Mouse (Mus musculus): Measurements from ENCODE around the gene Olfr60. TPM values are rescaled to one million over a fixed set of nuclear protein-coding genes. Genes with fewer than 3 reads are reported as not detected.

Gene Olfr60
- not detected in 2 replicates for polyA plus RNA-seq (2015; fragmentation: Nextera tagmentation; extraction: Ambion mirVana)

DNA sequence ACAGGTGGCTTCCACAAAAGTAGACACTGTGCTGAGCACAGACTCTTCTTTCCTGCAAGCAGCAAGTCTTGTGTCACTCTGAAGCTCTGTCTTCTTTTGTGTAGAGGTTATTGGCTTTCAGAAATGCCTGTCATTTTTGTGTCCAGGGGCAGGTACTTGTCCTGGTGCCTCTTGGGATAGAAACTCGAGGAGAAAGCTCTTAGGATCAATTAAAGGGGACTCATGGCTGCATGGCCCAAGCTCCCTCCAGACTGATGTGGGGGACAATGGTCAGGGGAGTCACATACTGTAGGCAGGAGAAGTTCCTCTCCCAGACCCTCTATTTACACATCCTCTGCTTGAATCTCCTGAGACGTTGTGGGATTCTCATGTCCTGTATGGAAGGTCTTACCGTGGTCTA is at the start of gene Olfr60:
TSS of gene Olfr60 (minus strand) at position 101 of the 400 bp plus-strand sequence.
- Histone ChIP-seq H3K4me1 (replicated peaks) (no peaks in the 10 kb centered on the region), H3K9me3 (no peaks in the 10 kb centered on the region), H3K36me3 (no peaks in the 10 kb centered on the region), H3K27me3 (no peaks in the 10 kb centered on the region), H3K4me2 (no peak within 1 kb of the TSS), H3K27ac (no peak within 1 kb of the TSS), H3K4me3 (no peak within 1 kb of the TSS), H3K9ac (no peak within 1 kb of the TSS)
- 80% methylated on average over 3 of the region's 3 CpGs for WGBS
- no peak for ATAC-seq (ENCODE audit: low FRiP score)

- Histone ChIP-seq H3K27ac (no peak within 1 kb of the TSS), H3K27me3 (no peaks in the 10 kb centered on the region), H3K4me3 (no peak within 1 kb of the TSS), H3K9ac (no peak within 1 kb of the TSS), H3K4me1 (replicated peaks) (no peaks in the 10 kb centered on the region), H3K9me3 (no peaks in the 10 kb centered on the region), H3K36me3 (no peaks in the 10 kb centered on the region), H3K4me2 (no peak within 1 kb of the TSS)
- WGBS: 88% methylated on average over 1 of the region's 1 CpGs
- no peak for ATAC-seq (ENCODE audit: low FRiP score)
Observed at GRCm38 (mm10) chr7:140402818-140403217, 41.3 kb upstream of the Olfr60 start, which contains the start of gene Olfr531. TSS of gene Olfr531 (minus strand) at chr7:140402918.

DNA sequence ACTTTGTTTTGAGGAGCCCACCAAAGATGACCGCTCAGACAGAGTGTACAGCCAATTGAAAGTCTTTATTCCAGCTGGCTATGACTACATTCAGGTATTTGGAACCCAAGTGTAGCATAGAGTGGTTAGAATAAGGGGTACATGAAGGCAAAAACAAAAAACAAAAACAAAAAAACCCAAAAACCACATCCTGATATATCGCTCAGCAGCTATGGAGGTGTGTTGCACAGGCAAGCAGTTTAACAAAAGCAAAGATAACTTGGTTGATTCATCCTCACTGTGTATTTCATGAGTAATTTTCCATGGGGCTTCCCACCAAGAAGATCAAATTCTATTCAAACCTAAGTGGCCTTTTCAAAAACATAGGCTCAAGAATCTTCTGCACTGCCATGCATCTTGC is 15.4 kb upstream of the Olfr60 start:
- H3K4me2 ChIP-seq: no peak overlapping the region
- no peak overlapping the region for H3K27ac ChIP-seq
- no peaks in the 10 kb centered on the region for H3K4me1 ChIP-seq (replicated peaks)
- H3K27me3 ChIP-seq: no peaks in the 10 kb centered on the region
- no peaks in the 10 kb centered on the region for H3K9me3 ChIP-seq
- WGBS: 96% methylated on average over 2 of the region's 2 CpGs
- no peak overlapping the region for H3K4me3 ChIP-seq
- H3K9ac ChIP-seq: no peak overlapping the region
- no peaks in the 10 kb centered on the region for H3K36me3 ChIP-seq
- no peak for ATAC-seq (ENCODE audit: low FRiP score)

DNA sequence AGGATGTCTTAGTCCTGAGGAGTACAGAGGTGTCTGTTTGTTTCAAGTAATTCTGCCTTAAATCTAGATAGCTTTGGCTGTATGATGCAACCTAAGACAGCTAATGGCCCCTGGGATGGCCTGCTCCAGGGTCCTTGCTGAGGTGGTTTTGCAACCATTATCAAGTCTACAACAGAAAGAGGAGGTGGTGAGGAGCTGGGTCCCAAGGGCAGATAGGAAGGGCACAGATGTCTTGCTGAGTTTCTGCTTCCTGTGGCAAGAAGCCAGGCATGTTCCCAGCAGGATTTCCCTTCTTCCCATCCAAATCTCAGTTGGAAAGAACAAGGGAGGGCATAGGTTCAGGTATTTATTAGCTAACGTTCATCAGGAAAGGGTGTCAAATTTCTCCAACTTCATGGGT is 14.8 kb upstream of the Olfr60 start, which contains the start of gene Olfr530:
TSS of gene Olfr530 (minus strand) at position 101 of the 400 bp plus-strand sequence.
- Histone ChIP-seq H3K27me3 (no peaks in the 10 kb centered on the region), H3K36me3 (no peaks in the 10 kb centered on the region), H3K27ac (no peak within 1 kb of the TSS), H3K4me3 (no peak within 1 kb of the TSS), H3K4me1 (replicated peaks) (no peaks in the 10 kb centered on the region), H3K9ac (no peak within 1 kb of the TSS), H3K4me2 (no peak within 1 kb of the TSS), H3K9me3 (no peaks in the 10 kb centered on the region)
- no peak for ATAC-seq (ENCODE audit: low FRiP score)
- WGBS: 67% methylated on average over 1 of the region's 1 CpGs

- no peak overlapping the region for H3K4me3 ChIP-seq
- H3K27ac ChIP-seq: no peak overlapping the region
- no peaks in the 10 kb centered on the region for H3K36me3 ChIP-seq
- H3K9ac ChIP-seq: no peak overlapping the region
- ATAC-seq (ENCODE audit: low FRiP score): no peak
- H3K4me1 ChIP-seq (replicated peaks): no peaks in the 10 kb centered on the region
- no peak overlapping the region for H3K4me2 ChIP-seq
- no peaks in the 10 kb centered on the region for H3K27me3 ChIP-seq
- WGBS: 85% methylated on average over 4 of the region's 4 CpGs
- H3K9me3 ChIP-seq: no peaks in the 10 kb centered on the region
Observed at GRCm38 (mm10) chr7:140374300-140374699, 12.8 kb upstream of the Olfr60 start.

DNA sequence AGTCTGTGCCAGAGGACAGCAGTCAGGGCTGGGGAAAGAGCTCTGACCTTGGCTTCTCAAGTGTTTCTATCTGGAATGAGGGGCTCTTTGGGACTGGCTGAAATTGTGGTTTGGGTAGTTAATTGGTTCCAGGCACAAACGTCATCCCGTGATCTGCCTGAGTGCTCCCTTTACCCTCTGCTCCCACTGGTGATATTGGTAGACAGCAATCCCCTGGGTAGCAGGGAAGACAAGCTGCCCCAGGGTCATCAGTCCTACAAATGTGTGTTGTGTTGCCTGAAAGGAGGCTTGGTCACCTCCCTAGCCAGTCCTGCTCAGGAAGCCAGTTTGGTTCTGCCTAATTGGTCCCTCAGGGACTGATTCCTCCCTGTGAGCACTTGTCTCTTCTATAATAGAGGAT is 27.8 kb downstream of the Olfr60 start, which contains the start of gene Olfr527:
TSS of gene Olfr527 (plus strand) at position 301 of the 400 bp plus-strand sequence.
- H3K4me1 ChIP-seq (replicated peaks): no peaks in the 10 kb centered on the region
- no peaks in the 10 kb centered on the region for H3K36me3 ChIP-seq
- no peak within 1 kb of the TSS for H3K9ac ChIP-seq
- no peak for ATAC-seq (ENCODE audit: low FRiP score)
- no peaks in the 10 kb centered on the region for H3K27me3 ChIP-seq
- no peak within 1 kb of the TSS for H3K27ac ChIP-seq
- no peak within 1 kb of the TSS for H3K4me2 ChIP-seq
- H3K9me3 ChIP-seq: no peaks in the 10 kb centered on the region
- H3K4me3 ChIP-seq: no peak within 1 kb of the TSS
- WGBS: 83% methylated on average over 2 of the region's 2 CpGs

DNA sequence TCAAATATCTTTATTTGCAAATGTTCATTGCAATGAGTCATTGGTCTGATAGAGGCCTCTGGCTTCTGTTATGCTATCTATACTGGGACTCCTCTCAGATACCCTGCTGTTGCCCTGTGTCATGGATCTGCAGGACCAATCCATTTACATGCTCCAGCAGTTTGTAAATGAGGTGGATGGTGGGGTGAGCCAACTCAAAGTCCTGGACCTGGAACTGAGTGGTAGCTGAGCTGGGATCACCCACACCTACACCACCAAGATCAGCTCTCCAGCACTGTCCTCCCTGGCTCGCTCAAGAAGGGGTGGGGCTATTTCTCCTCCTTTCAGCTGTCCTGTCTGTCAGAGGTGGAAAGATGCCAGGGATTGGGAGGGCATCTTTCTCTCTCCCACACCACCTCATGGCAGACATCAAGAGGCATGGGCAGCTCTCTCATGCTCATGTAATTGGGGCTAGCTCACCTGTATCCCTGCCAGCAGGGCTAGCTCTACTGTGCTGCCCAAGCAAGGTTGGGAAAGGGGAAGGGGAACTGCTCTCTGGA is 31.6 kb downstream of the Olfr60 start:
- 74% methylated on average over 1 of the region's 1 CpGs for WGBS
- H3K4me3 ChIP-seq: no peak overlapping the region
- no peak overlapping the region for H3K27ac ChIP-seq
- no peak for ATAC-seq (ENCODE audit: low FRiP score)
- H3K4me2 ChIP-seq: no peak overlapping the region
- H3K27me3 ChIP-seq: no peaks in the 10 kb centered on the region
- H3K4me1 ChIP-seq (replicated peaks): no peaks in the 10 kb centered on the region
- H3K9ac ChIP-seq: no peak overlapping the region
- no peaks in the 10 kb centered on the region for H3K36me3 ChIP-seq
- H3K9me3 ChIP-seq: no peaks in the 10 kb centered on the region

- Histone ChIP-seq H3K9ac (no peak overlapping the region), H3K9me3 (no peaks in the 10 kb centered on the region), H3K4me1 (replicated peaks) (no peaks in the 10 kb centered on the region), H3K27ac (no peak overlapping the region), H3K36me3 (no peaks in the 10 kb centered on the region), H3K4me2 (no peak overlapping the region), H3K27me3 (no peaks in the 10 kb centered on the region), H3K4me3 (no peak overlapping the region)
- no peak for ATAC-seq (ENCODE audit: low FRiP score)
Observed at GRCm38 (mm10) chr7:140321135-140321534, 40.3 kb downstream of the Olfr60 start.

- Histone ChIP-seq H3K9ac (no peak within 1 kb of the TSS), H3K9me3 (no peaks in the 10 kb centered on the region), H3K27ac (no peak within 1 kb of the TSS), H3K4me2 (no peak within 1 kb of the TSS), H3K4me1 (replicated peaks) (no peaks in the 10 kb centered on the region), H3K36me3 (no peaks in the 10 kb centered on the region), H3K4me3 (no peak within 1 kb of the TSS), H3K27me3 (no peaks in the 10 kb centered on the region)
- 69% methylated on average over 1 of the region's 1 CpGs for WGBS
- no peak for ATAC-seq (ENCODE audit: low FRiP score)
Observed at GRCm38 (mm10) chr7:140320558-140320957, 40.9 kb downstream of the Olfr60 start, which contains the start of gene Olfr525. TSS of gene Olfr525 (plus strand) at chr7:140320858.

DNA sequence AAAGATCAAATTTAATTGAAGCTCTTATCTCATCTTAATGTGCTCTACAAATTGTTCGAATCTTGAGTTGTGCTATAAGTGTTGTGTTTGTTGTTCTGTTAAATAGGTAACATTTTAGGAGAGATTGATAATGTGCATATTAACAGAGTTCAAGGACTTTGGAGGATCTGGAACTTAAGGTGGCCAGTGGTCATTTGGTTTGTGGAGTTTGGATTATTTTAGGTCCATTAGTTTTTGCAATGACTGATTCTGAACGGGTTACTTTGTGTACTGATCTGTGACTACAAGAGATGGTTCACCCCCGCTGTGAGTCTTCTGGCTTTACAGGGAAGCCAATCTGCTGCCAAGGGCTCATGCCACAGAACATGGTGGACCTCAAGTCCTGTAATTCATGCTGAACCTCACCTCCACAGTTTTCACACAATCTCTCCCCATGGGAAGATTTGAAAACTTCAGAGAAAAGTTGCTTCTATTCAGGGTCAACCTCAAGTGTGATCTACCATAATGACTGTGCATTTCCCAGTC is 41.5 kb downstream of the Olfr60 start:
- no peaks in the 10 kb centered on the region for H3K4me1 ChIP-seq (replicated peaks)
- no peak overlapping the region for H3K27ac ChIP-seq
- H3K4me2 ChIP-seq: no peak overlapping the region
- H3K9ac ChIP-seq: no peak overlapping the region
- H3K27me3 ChIP-seq: no peaks in the 10 kb centered on the region
- H3K36me3 ChIP-seq: no peaks in the 10 kb centered on the region
- no peaks in the 10 kb centered on the region for H3K9me3 ChIP-seq
- no peak overlapping the region for H3K4me3 ChIP-seq
- no peak for ATAC-seq (ENCODE audit: low FRiP score)
- WGBS: 93% methylated on average over 3 of the region's 3 CpGs

DNA sequence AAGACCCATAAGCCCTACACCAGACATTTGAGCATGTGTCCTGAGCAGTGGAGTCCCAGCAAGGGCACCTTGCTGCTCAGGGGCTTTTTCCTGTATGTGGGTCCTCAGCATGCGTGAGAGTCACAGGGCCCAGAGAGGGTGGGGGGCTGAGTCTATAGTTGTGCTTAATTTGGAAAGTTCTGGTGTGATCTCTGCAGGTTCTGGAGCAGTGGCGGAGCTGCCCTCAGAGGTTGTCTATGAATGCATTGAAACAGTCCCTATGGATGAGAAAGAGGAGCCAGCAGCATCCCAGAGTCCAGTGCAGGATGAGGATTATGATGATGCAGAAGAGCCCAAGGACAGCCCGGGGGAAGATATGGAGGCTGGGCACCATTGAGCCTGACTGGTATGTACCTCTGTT is 62.1 kb downstream of the Olfr60 start:
- Histone ChIP-seq H3K4me1 (replicated peaks) (no peaks in the 10 kb centered on the region), H3K27ac (no peak overlapping the region), H3K4me2 (no peak overlapping the region), H3K9me3 (no peaks in the 10 kb centered on the region), H3K4me3 (no peak overlapping the region), H3K9ac (no peak overlapping the region), H3K36me3 (no peaks in the 10 kb centered on the region), H3K27me3 (no peaks in the 10 kb centered on the region)
- no peak for ATAC-seq (ENCODE audit: low FRiP score)
- WGBS: 86% methylated on average over 3 of the region's 3 CpGs

- Histone ChIP-seq H3K36me3 (no peaks in the 10 kb centered on the region), H3K27ac (no peak overlapping the region), H3K4me2 (no peak overlapping the region), H3K9me3 (no peaks in the 10 kb centered on the region), H3K4me1 (replicated peaks) (no peaks in the 10 kb centered on the region), H3K27me3 (no peaks in the 10 kb centered on the region), H3K9ac (no peak overlapping the region), H3K4me3 (no peak overlapping the region)
- 86% methylated on average over 6 of the region's 6 CpGs for WGBS
- no peak for ATAC-seq (ENCODE audit: low FRiP score)
Observed at GRCm38 (mm10) chr7:140296876-140297275, 64.6 kb downstream of the Olfr60 start.

DNA sequence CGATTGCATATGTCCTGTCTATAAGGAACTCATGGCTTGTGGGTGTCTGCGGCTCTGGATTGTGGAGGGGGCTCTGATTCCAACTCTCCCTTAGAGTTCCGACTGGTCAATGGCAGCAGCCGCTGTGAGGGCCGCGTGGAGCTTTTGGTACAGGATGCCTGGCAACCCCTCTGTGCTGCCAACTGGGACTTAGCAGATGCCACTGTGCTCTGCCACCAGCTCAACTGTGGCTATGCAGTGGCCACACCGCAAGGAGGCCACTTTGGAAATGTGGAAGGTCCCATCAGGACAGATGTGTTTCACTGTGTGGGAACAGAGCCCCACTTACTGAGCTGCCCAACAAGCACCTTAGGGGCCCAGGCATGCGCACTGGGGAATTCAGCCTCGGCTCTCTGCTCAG is 65.7 kb downstream of the Olfr60 start:
- Histone ChIP-seq H3K4me3 (no peak overlapping the region), H3K27ac (no peak overlapping the region), H3K9me3 (no peaks in the 10 kb centered on the region), H3K9ac (no peak overlapping the region), H3K27me3 (no peaks in the 10 kb centered on the region), H3K4me2 (no peak overlapping the region), H3K36me3 (no peaks in the 10 kb centered on the region), H3K4me1 (replicated peaks) (no peaks in the 10 kb centered on the region)
- ATAC-seq (ENCODE audit: low FRiP score): no peak
- 90% methylated on average over 9 of the region's 9 CpGs for WGBS
